Mouse (Mus musculus): Measurements from ENCODE around the gene Art4.

The Art4 gene

GRCm38 (mm10) chr6:136866150-136866549, 8.6 kb upstream of the Art4 start:
- no peak for DNase-seq (ENCODE audit: low spot score in 2 of 2)

DNA sequence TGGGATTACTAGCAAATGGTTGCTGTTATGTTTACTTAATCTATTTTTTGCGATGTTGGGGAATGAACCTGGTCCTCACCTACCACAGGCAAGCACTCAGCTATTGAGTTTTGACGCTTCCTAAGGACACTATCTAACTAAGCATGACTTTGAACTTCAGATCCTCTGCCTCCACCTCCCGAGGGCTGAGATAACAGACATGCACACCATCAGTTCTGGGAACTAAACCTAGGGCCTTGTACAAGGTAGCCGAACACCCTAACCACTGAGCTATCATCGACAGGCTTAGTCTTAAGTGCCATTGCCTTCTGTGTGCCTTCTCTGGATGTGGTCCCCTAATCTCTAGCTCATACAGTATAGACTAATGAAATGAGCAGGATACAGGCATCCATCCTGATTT, 7.8 kb upstream of the Art4 start:
- DNase-seq (ENCODE audit: low spot score in 2 of 2) = no peak

GRCm38 (mm10) chr6:136861020-136861419, 3.5 kb upstream of the Art4 start:
- no peak for DNase-seq (ENCODE audit: low spot score in 2 of 2)

DNA sequence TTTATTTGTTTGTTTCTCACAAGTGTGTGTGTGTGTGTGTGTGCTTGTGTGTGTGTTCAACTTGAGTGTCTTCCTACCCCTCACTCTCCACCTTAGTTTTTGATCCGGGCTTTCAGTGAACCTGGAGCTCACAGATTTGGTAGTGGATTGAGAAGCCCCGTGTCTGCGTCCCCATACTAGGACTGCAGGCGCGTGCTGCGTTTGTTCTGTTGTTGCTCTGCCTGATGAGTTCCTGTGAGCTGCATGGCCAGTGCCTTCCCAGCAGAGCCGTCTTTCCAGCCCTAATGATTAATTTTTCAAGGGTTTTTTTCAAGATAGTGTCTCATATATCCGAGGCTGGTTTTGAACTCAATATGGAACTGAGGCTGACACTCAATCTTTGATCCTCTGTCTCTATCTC, 887 bp upstream of the Art4 start:
- DNase-seq (ENCODE audit: low spot score in 2 of 2) = no peak

DNA sequence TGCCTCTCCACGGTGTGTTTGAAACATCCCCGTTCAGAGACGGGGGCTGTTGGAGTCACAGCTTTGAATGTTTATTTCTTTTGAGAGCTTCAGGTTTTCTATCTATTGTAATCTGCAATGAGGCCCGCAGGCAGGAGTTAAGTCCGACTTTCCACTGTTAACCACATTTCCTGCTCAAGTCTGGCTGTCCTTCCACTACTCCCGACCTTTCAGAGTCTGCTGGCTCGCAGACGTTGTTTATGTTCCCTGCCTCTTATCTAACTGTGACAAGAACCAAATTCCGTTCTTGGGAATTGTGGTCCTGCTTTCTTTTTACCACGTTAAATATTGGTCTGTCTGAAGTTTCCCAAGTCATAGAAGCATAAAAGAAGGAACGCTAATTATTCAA, 334 bp upstream of the Art4 start:
- no peak for DNase-seq (ENCODE audit: low spot score in 2 of 2)

DNA sequence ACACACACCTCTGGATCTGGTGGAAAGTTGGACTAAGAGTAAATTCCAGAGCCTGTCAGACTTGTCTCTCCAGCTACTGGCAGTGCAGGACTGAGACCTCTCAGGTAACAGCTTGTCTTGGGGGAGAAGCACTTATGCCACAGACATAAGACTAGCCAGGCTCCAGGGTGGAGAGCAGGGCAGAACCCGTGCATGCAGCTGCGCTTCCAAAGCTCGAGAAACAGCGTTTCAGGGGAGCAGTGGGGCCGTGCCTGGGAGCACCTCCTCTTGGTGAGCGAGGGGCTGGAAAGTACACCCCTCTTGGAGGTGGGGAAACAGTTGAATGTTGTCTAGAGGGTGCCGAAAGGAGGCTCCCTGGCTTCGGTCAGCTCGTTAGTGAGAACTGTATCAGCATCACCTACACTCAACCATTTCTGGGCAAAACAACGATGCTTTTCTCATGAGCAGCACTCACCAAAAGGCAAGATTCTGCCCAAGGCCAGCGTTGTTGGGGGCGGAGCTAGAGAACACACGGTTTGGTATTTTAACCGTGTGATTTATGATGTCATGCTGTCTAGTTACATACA, 1.4 kb downstream of the Art4 start:
- DNase-seq (ENCODE audit: low spot score in 2 of 2) = peak in 1 of 2 experiments; percentile 17

DNA sequence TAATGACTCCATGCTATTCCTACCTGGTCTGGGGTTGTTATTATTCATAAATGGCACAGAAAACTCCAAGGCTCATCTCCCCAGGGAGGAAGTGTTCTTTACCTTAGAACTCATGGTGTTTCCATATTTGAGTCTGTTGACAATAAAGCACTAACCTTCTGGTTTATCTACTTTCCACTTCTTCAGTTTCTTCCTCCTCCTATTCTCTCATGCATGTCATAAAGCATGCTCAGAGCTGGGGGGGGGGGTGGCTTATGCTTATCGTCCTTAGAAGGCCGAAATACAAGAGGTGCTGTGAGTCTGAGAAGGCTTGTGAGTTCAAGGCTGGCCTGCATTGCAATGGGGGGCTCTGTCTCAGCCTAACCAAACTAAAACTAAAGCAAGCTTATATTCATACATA, 2.4 kb downstream of the Art4 start:
- DNase-seq (ENCODE audit: low spot score in 2 of 2) = no peak

DNA sequence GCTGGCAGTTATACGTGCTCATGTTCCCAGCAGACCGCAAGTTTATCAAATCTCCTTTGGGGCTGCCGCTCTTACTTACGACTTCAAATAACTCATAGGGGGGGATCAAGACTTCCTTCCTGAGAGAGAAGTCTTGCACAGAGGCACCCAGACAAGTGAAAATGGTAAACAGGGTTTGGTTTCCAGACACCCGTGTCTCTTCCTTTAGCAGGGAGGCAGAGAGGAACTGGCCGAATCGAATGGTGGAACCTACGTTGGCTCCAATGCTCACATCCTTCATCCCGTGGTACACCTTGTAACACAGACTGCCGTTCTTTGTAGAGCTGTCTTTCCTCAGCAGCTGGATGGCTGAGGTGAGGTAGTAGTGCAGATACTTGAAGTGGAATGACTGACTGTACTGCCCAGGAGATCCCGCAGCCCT, 3.2 kb downstream of the Art4 start:
- DNase-seq (ENCODE audit: low spot score in 2 of 2) = no peak

- no peak for DNase-seq (ENCODE audit: low spot score in 2 of 2)
Observed at GRCm38 (mm10) chr6:136852762-136853161, 4.8 kb downstream of the Art4 start.

- DNase-seq (ENCODE audit: low spot score in 2 of 2) = no peak
Observed at GRCm38 (mm10) chr6:136852348-136852747, 5.2 kb downstream of the Art4 start.

- no peak for DNase-seq (ENCODE audit: low spot score in 2 of 2)
Observed at GRCm38 (mm10) chr6:136850267-136850666, 7.3 kb downstream of the Art4 start.

DNA sequence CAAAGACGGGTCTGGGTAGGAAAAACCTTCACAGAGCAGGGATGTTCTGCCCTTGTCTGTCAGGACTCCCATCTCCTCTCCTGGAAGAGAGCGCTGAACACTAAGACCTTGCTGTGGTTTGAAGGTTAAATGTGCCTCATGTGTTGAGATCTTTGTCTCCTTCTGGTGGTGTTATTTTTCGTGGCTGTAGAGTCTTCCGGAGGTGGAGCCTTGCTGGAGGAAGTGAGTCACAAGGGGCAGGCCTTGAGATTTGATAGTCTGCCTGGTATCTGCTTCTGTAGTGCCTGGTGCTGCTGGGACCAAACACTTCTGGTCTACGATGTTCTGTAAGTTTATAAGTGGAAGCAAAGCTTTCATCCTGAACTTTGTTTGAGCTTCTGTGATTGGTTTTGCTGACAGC, 8.6 kb downstream of the Art4 start:
- no peak for DNase-seq (ENCODE audit: low spot score in 2 of 2)

DNA sequence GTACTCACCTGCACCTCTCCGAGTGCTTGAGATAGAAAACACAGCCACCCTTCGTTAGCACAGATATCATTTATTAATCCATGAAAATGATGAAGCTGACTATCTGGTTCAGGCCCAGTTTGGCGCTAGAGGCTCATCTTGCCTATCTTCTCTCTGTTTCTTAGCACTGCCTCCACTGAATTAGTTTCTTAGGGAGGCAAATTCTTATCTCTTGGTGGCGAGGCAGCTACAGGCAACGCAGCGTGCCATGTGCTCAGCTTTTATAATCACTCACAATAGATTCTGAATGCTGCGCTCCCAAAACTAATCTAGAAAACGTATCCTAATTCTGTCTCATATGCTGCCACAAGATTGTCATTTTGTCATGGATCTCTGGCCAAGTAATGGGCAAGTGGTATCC, 9.1 kb downstream of the Art4 start:
- DNase-seq (ENCODE audit: low spot score in 2 of 2) = no peak

- peak; percentile 61 to 76 for DNase-seq (ENCODE audit: low spot score in 2 of 2)
Observed at GRCm38 (mm10) chr6:136847790-136848189, 9.7 kb downstream of the Art4 start.

GRCm38 (mm10) chr6:136847267-136847666, 10.3 kb downstream of the Art4 start:
- DNase-seq (ENCODE audit: low spot score in 2 of 2) = no peak

DNA sequence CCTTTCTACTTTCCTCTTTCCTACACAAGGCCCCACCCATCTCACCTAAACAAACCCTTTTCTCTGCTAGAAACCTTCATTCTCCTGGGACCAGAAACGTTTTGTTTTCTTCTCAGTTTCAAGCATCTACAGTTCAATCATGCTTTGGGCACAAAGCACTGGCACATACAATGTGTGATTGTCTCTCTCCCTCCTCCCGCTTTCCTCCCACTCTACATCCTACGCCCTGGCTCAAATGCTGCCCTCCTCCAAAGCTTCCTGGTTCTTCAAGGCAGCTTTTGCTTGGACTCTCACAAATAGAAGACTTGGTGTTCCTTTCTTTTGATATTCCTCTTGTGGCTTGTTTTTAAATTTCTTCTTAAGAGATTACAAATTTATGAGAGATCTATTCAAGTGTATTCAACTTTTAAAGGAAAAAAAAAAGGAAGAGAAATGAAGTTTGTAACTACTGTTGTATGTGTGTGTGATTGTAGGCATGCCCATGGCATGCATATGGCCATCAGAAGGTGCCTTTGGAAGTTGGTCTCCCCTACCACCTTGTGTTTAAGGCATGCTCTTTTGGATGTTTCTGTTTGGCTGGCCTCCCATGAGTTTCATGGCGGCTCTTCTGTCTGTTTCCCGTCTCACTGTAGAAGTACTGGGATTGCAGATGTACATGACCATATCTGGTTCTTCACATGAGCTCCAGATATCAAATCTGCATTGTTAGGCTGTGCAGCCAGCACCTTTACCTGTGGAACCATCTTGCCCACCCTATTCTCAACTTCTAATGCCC, 11.6 kb downstream of the Art4 start:
- no peak for DNase-seq (ENCODE audit: low spot score in 2 of 2)

- DNase-seq (ENCODE audit: low spot score in 2 of 2) = no peak
Observed at GRCm38 (mm10) chr6:136844903-136845302, 12.6 kb downstream of the Art4 start.

- no peak for DNase-seq (ENCODE audit: low spot score in 2 of 2)
Observed at GRCm38 (mm10) chr6:136837323-136837722, 20.2 kb downstream of the Art4 start.

DNA sequence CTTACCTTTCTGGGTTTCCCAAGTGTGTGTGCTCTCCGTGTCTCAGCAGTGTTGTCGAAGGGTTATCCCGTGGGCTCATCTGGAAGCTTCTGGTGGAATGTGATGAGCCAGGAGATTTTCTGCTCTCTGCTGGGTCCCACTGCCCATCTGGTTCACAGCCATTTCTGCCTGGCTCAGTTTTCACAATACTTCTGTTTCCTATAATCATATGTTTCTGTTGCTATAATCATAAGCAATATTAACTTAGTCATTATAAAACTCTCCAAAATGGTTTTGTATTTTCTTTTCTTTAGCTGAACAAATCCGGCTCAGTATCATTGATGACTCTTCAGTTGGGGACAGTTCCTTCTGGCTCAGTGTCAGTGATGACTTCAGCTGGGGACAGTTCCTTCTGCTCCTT, 22.2 kb downstream of the Art4 start, which contains the start of gene Smco3:
Gene Smco3, minus strand, starts transcription at position 101 of the 400 bp plus-strand sequence.
- no peak for DNase-seq (ENCODE audit: low spot score in 2 of 2)

- DNase-seq (ENCODE audit: low spot score in 2 of 2) = no peak
Observed at GRCm38 (mm10) chr6:136831712-136832111, 25.8 kb downstream of the Art4 start.

- DNase-seq (ENCODE audit: low spot score in 2 of 2) = no peak
Observed at GRCm38 (mm10) chr6:136828681-136829080, 28.9 kb downstream of the Art4 start.

DNA sequence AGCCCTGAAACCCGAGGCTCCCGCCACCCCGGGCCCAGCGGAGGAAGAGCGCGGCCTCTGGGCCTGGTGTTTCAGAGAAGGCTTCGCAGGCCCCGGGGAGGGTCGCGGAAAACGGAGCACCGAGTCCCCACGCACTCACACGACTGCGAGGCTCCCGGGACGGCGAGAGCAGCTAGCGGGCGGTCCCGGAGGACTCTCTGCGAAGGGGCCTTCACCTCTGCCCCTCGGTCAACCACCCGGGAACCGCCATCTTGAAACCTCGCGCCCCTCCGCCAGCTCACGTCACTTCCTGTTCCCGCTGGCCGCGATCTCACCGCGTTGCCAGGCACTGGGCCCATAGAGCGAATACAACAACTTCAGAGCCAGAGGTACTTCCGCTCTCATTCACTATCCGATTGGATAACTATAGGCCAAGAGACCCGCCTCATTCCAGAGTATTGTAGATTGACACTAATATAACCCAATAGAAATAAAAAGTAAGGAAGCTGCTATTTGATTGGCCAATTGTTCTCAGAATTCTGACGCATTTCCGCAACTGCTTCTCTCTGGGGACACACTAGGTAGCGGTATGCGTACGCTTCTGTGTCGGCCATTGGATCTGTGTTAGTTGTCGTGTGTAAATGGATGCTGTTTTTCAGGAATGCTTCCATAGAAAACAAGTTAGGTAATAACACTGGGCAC, 29.5 kb downstream of the Art4 start, which contains the start of gene Wbp11:
Gene Wbp11, minus strand, starts transcription at position 353 of the 681 bp plus-strand sequence.
- peak; percentile 85 to 92 for DNase-seq (ENCODE audit: low spot score in 2 of 2)

- no peak for DNase-seq (ENCODE audit: low spot score in 2 of 2)
Observed at GRCm38 (mm10) chr6:136827516-136827880, 30.0 kb downstream of the Art4 start, which contains the start of gene BC049715. Gene BC049715, plus strand, starts transcription at chr6:136827626.
